Mouse (Mus musculus) bone marrow macrophage, adult 2 months (primary cell): Measurements from ENCODE around the gene Hmgb1.

ENCODE experiments used
- CTCF ChIP-seq: IDR thresholded peaks from 2 replicates; pipeline ENCODE4 v1.5.1; 2012; ENCODE audit warnings: low read depth, mild to moderate bottlenecking, low read length, moderate library complexity
- POLR2A ChIP-seq: IDR thresholded peaks from 2 replicates; pipeline ENCODE4 v1.6.1; 2012; ENCODE audit warnings: mild to moderate bottlenecking, low read depth, low read length, borderline replicate concordance

DNA sequence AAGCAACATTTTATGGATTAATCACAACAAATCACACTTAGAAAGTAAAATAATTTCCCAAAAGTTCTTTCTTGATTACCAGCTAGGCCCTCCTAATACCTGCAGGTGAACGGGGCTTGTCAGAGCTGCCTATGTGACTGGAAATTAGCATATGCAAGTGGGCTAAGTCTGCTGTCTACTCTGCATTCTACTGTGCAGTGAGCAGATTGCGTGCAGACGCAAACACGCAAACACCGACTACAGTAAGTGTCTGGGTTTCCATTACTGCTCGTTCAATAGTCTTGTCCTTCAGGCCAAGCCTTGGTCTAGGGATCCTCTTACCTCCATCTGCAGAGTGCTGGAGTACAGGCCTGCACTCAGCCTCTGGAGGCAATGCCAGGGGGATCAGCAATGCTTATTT lies 8.6 kb downstream of the Hmgb1 start:
- TF ChIP-seq CTCF (no peak), POLR2A (no peak)
